Mouse (Mus musculus): ENCODE data around the gene Txnrd2. TPM values are rescaled to one million over a fixed set of nuclear protein-coding genes. Genes with fewer than 3 reads are reported as not detected.
A peak's percentile ranks its signal among the peaks of the same experiment; 100 is the strongest.

Txnrd2 gene
- polyA plus RNA-seq (2014; fragmentation: Nextera tagmentation; extraction: Ambion mirVana): 21.0 and 22.7 TPM in 2 replicates

DNA sequence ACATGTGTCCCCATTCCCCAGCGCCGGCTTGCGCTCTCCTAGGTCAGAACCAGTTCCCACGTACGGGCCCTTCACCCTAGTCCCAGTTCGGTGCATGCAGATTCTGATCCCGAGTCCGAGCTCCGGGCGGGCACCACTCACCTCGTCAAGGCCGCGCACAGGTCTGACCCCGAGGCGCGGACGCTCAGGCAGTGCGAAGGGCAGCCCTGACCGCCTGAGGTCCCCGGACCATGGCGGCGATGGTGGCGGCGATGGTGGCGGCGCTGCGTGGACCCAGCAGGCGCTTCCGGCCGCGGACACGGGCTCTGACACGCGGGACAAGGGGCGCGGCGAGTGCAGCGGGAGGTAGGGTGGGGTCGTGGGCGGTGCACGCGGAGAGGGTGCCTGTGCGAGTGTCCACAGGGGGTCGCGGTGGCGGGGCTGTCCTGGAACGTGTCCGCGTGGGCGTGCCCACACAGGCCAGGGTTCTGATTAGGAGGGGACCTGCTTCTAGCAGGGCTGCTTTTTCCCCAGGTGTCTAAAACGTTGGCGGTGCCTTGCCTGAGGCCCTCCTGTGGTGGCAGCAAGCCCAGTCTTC lies at the start of gene Txnrd2:
Txnrd2 (plus strand) TSS at position 170 of the 577 bp plus-strand sequence.
- Histone ChIP-seq H3K4me1 (ENCODE audit: control insufficient read depth, insufficient read depth, low read length) (peaks cover 7% of the 10 kb centered on the region), H3K27me3 (ENCODE audit: control insufficient read depth, insufficient read depth, low read length) (no peaks in the 10 kb centered on the region), H3K4me2 (peak within 1 kb of the TSS; percentile 81), H3K9me3 (ENCODE audit: control insufficient read depth, low read length) (no peaks in the 10 kb centered on the region), H3K27ac (ENCODE audit: low read depth, low read length) (no peak within 1 kb of the TSS), H3K9ac (ENCODE audit: low read length) (peak within 1 kb of the TSS; percentile 83), H3K36me3 (ENCODE audit: control insufficient read depth, insufficient read depth, low read length) (no peaks in the 10 kb centered on the region), H3K4me3 (ENCODE audit: low read depth, low read length) (peak within 1 kb of the TSS; percentile 67)
- ATAC-seq (ENCODE audit: low FRiP score): peak; percentile 92
- under 1% methylated on average over 51 of the region's 52 CpGs for WGBS
- DNase-seq (ENCODE audit: low spot score, missing footprints): peak; percentile 98

DNA sequence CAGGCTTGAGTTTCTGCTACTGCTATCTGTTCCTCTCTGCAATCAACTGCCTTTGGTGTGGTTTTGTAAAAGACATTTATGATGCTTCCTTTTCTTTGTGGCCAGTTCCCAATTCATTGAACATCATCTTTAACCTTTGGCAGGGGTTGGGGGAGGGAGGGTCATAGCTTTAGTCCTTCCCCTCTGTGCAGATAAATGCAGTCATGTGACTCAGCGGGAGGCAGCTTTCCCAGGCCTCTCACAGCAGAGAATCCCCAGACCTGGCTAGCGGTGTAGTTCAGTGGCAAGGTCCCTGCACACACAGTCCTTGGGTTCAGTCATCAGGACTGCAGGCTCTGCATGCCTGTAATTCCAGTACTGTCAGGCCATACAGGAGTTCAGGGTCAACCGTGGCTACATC lies 49.0 kb upstream of the Txnrd2 start:
- Histone ChIP-seq H3K4me1 (ENCODE audit: control insufficient read depth, insufficient read depth, low read length) (peaks cover 51% of the 10 kb centered on the region), H3K36me3 (ENCODE audit: control insufficient read depth, insufficient read depth, low read length) (no peaks in the 10 kb centered on the region), H3K9ac (ENCODE audit: low read length) (no peak overlapping the region; the same call in none of the 2 replicates), H3K4me3 (ENCODE audit: low read depth, low read length) (no peak overlapping the region), H3K4me2 (no peak overlapping the region), H3K27ac (ENCODE audit: low read depth, low read length) (peak overlapping the region; percentile 51; the same call in 1 of the 2 replicates), H3K27me3 (ENCODE audit: control insufficient read depth, insufficient read depth, low read length) (no peaks in the 10 kb centered on the region), H3K9me3 (ENCODE audit: control insufficient read depth, low read length) (no peaks in the 10 kb centered on the region)
- ATAC-seq (ENCODE audit: low FRiP score): no peak
- DNase-seq (ENCODE audit: low spot score, missing footprints): no peak
- 23% methylated on average over 3 of the region's 3 CpGs for WGBS

DNA sequence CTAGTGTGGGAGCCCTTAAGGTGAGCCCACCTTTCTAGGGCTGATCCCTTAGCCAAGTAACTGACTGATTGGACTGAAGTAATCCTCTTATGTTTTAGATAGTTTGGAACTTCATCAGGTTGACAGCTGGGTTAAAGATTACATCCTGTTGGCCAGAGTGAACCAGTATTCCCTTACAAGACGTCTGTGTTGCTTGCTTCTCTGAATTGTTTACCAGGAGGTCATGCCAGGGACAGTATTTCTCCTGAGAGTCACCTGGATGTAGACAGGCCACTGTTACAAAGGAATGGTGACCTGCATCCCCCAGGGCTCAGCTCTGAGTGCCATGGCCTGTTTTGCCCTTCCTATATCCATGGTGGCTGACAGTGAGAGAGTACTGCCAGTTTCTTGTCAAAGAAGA lies 47.7 kb upstream of the Txnrd2 start:
- H3K9me3 ChIP-seq (ENCODE audit: control insufficient read depth, low read length): no peaks in the 10 kb centered on the region
- 41% methylated on average over 1 of the region's 1 CpGs for WGBS
- H3K27ac ChIP-seq (ENCODE audit: low read depth, low read length): no peak overlapping the region
- peaks cover 61% of the 10 kb centered on the region for H3K4me1 ChIP-seq (ENCODE audit: control insufficient read depth, insufficient read depth, low read length)
- 0 out of 2 replicates have a peak overlapping the region, but pooled peaks have one; percentile 3 for H3K9ac ChIP-seq (ENCODE audit: low read length)
- no peaks in the 10 kb centered on the region for H3K27me3 ChIP-seq (ENCODE audit: control insufficient read depth, insufficient read depth, low read length)
- DNase-seq (ENCODE audit: low spot score, missing footprints) (peak; percentile 81), ATAC-seq (ENCODE audit: low FRiP score) (no peak)
- H3K36me3 ChIP-seq (ENCODE audit: control insufficient read depth, insufficient read depth, low read length): no peaks in the 10 kb centered on the region
- H3K4me2 ChIP-seq: no peak overlapping the region
- no peak overlapping the region for H3K4me3 ChIP-seq (ENCODE audit: low read depth, low read length)

DNA sequence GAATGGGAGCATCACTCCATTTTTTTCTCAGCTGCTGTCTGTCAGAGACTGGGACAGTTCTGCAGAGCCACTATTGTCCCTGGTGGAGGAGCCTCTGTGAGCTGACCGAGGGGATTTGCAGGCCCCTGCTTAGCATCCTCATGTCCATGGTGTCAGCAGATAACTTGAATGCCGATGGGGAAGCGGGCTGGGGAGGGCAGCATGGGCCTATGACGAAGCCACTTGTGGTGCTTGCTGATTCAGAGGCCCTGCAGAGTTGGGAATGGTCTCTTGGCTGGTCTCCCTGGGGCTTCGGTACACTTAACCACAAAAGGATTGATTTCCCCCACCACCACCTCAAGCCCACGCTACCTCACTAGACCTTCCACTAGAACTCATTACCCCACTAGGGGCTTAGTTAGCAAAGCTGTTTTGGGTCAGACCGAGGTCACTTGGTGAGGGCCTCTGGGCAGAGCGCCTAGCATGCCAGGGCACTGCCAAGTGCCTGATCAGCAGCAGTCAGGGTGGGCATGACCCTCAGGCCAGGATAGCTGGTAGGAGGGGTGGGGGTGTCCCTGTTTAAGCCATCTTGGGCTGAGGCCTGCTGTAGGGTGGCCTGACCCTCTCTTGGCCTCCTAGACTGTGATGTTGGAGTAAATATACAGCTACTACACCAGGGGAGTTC lies 46.7 kb upstream of the Txnrd2 start:
- DNase-seq (ENCODE audit: low spot score, missing footprints) (no peak), ATAC-seq (ENCODE audit: low FRiP score) (no peak)
- Histone ChIP-seq H3K4me3 (ENCODE audit: low read depth, low read length) (no peak overlapping the region), H3K36me3 (ENCODE audit: control insufficient read depth, insufficient read depth, low read length) (no peaks in the 10 kb centered on the region), H3K9me3 (ENCODE audit: control insufficient read depth, low read length) (no peaks in the 10 kb centered on the region), H3K9ac (ENCODE audit: low read length) (peak overlapping the region; percentile 34; the same call in 1 of the 2 replicates), H3K27ac (ENCODE audit: low read depth, low read length) (peak overlapping the region; percentile 78), H3K27me3 (ENCODE audit: control insufficient read depth, insufficient read depth, low read length) (no peaks in the 10 kb centered on the region), H3K4me2 (no peak overlapping the region), H3K4me1 (ENCODE audit: control insufficient read depth, insufficient read depth, low read length) (peaks cover 68% of the 10 kb centered on the region)
- 57% methylated on average over 8 of the region's 8 CpGs for WGBS

DNA sequence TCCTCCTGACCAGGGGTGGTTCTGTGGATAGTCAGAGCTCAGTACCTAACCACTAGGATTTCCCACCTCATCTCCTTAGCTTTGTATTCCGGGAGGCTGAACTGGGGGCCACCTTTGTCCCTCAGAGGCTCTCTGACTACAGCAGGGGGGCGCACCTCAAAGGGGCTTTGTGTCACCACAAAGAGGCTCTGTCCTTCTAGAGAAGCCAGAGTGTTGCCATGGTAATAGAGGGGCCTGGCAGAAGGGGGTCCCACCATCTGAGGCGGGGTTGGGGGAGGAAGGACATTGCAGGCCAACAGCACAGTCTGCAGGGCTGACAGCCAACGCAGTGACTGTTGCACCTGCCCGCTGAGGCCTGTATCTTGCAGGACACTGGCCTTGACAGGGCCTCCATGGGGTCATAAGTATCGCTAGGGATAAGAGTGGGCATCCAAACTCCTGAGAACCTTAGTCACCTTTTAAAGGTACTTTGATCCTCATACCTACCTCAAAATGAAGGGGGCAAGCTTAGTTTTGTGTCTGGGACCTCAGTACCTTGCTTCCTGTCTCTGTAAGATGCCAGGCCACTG lies 45.6 kb upstream of the Txnrd2 start:
- Histone ChIP-seq H3K4me3 (ENCODE audit: low read depth, low read length) (no peak overlapping the region), H3K4me2 (peak overlapping the region; percentile 20; the same call in 1 of the 2 replicates), H3K27me3 (ENCODE audit: control insufficient read depth, insufficient read depth, low read length) (no peaks in the 10 kb centered on the region), H3K9ac (ENCODE audit: low read length) (peak overlapping the region; percentile 10), H3K4me1 (ENCODE audit: control insufficient read depth, insufficient read depth, low read length) (peaks cover 70% of the 10 kb centered on the region), H3K27ac (ENCODE audit: low read depth, low read length) (peak overlapping the region; percentile 78), H3K9me3 (ENCODE audit: control insufficient read depth, low read length) (no peaks in the 10 kb centered on the region), H3K36me3 (ENCODE audit: control insufficient read depth, insufficient read depth, low read length) (no peaks in the 10 kb centered on the region)
- DNase-seq (ENCODE audit: low spot score, missing footprints) (peak; percentile 94), ATAC-seq (ENCODE audit: low FRiP score) (peak; percentile 89)
- WGBS: 12% methylated on average over 6 of the region's 6 CpGs

DNA sequence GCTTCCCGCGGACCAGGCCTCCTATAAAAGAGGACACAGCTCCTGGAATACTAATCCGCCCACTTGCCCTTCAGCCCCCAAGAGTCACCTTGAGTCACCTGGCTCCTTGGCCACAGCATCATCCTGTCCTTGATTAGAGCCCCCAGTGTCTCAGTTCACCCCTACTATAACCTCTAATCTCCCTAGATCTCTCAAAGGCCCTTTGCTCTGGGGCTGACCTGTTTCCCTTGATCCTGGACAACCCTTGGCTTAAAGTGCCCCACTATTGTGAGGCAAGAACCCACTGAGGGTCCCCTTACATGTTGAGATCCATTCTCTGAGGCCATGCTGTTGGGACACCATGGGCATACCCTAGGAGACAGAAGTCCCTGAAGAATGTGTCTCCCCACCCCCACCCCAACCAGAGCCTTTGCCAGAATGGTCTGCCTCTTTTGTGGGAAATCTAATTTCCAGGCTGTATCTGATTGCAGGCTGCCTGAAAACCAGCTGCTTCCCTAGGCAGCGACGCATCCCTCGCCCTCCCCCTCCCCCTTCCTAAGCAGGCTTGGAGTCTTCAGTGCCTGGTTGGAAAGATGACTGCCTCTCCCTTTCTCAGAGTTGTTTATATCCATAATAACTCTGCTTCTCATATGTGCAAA lies 44.4 kb upstream of the Txnrd2 start:
- peak; percentile 92 for DNase-seq (ENCODE audit: low spot score, missing footprints)
- Histone ChIP-seq H3K4me2 (no peak overlapping the region), H3K4me3 (ENCODE audit: low read depth, low read length) (no peak overlapping the region), H3K36me3 (ENCODE audit: control insufficient read depth, insufficient read depth, low read length) (no peaks in the 10 kb centered on the region), H3K27me3 (ENCODE audit: control insufficient read depth, insufficient read depth, low read length) (no peaks in the 10 kb centered on the region), H3K9ac (ENCODE audit: low read length) (no peak overlapping the region), H3K9me3 (ENCODE audit: control insufficient read depth, low read length) (no peaks in the 10 kb centered on the region), H3K4me1 (ENCODE audit: control insufficient read depth, insufficient read depth, low read length) (peaks cover 70% of the 10 kb centered on the region), H3K27ac (ENCODE audit: low read depth, low read length) (peak overlapping the region; percentile 78)
- 39% methylated on average over 6 of the region's 6 CpGs for WGBS
- peak; percentile 43 for ATAC-seq (ENCODE audit: low FRiP score)

DNA sequence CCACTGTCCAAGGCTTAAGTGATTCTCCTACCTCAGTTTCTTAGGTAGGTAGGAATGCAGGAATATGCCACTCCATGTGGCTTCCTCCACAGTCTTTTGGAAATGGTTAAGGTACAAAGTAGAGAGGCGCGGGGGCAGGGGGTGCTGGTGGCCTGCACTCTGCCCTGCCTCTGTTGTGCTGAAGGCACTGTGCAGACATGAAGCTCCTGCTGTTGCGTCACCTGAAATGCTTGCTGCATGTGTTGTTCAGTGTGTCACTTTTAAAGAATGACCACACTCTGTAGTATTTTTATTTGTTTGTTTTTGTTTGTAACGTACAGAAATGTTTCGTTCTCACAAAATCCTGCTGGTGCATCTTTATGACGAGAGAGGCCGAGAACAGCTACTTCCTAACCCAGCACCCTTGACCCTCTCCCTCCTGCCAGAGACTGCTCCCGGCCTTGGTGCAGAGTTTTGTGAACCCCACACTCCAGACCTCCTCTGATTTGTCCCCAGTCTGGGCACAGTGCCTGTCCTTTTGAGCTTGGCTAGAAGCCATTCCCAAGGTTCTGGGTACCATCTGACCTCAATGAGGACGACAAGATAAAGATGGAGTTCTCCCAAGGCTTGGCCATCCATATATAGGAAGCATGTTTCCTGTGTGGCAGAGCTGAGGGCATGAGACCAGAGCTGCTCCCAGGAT lies 43.0 kb upstream of the Txnrd2 start:
- no peaks in the 10 kb centered on the region for H3K36me3 ChIP-seq (ENCODE audit: control insufficient read depth, insufficient read depth, low read length)
- no peak overlapping the region for H3K4me2 ChIP-seq
- no peaks in the 10 kb centered on the region for H3K9me3 ChIP-seq (ENCODE audit: control insufficient read depth, low read length)
- no peaks in the 10 kb centered on the region for H3K27me3 ChIP-seq (ENCODE audit: control insufficient read depth, insufficient read depth, low read length)
- peaks cover 72% of the 10 kb centered on the region for H3K4me1 ChIP-seq (ENCODE audit: control insufficient read depth, insufficient read depth, low read length)
- H3K4me3 ChIP-seq (ENCODE audit: low read depth, low read length): no peak overlapping the region
- 80% methylated on average over 9 of the region's 9 CpGs for WGBS
- ATAC-seq (ENCODE audit: low FRiP score): no peak
- no peak overlapping the region for H3K9ac ChIP-seq (ENCODE audit: low read length)
- no peak for DNase-seq (ENCODE audit: low spot score, missing footprints)
- H3K27ac ChIP-seq (ENCODE audit: low read depth, low read length): no peak overlapping the region

DNA sequence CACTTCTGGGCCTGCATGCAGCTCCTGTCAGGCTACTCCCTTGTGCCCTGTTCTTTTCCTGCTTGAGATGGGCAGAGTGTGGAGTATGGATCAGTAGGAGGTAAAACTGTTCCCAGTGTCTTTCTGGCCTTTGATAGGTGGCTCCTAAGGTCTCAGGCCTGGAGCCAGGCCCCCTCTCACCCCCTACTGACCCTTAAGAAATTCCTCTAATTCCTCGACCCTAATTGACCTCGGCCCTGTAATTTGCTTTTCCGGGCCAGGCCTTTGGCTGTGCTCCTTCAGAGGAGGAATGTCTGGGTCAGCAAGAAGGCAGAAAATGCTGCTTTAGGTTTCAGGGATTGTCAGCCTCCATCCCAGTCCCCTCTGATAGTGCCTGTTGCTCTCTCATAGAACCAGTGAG lies 42.4 kb upstream of the Txnrd2 start:
- H3K27me3 ChIP-seq (ENCODE audit: control insufficient read depth, insufficient read depth, low read length): no peaks in the 10 kb centered on the region
- 0 out of 2 replicates have a peak overlapping the region, but pooled peaks have one; percentile 12 for H3K9ac ChIP-seq (ENCODE audit: low read length)
- H3K4me2 ChIP-seq: no peak overlapping the region
- no peak for DNase-seq (ENCODE audit: low spot score, missing footprints)
- no peaks in the 10 kb centered on the region for H3K9me3 ChIP-seq (ENCODE audit: control insufficient read depth, low read length)
- no peaks in the 10 kb centered on the region for H3K36me3 ChIP-seq (ENCODE audit: control insufficient read depth, insufficient read depth, low read length)
- no peak for ATAC-seq (ENCODE audit: low FRiP score)
- no peak overlapping the region for H3K4me3 ChIP-seq (ENCODE audit: low read depth, low read length)
- 4% methylated on average over 3 of the region's 3 CpGs for WGBS
- H3K27ac ChIP-seq (ENCODE audit: low read depth, low read length): no peak overlapping the region
- peaks cover 72% of the 10 kb centered on the region for H3K4me1 ChIP-seq (ENCODE audit: control insufficient read depth, insufficient read depth, low read length)
